Mouse (Mus musculus) lung, postnatal 0 days (tissue): Measurements from ENCODE around the gene Grin2a.

Source experiments
- CTCF ChIP-seq: IDR thresholded peaks from 2 replicates; pipeline ENCODE4 v1.5.1; 2016; ENCODE audit warnings: antibody characterized with exemption, mild to moderate bottlenecking
- EP300 ChIP-seq: IDR thresholded peaks from 2 replicates; pipeline ENCODE4 v1.6.1; 2016; ENCODE audit warnings: antibody characterized with exemption, mild to moderate bottlenecking, control low read depth

DNA sequence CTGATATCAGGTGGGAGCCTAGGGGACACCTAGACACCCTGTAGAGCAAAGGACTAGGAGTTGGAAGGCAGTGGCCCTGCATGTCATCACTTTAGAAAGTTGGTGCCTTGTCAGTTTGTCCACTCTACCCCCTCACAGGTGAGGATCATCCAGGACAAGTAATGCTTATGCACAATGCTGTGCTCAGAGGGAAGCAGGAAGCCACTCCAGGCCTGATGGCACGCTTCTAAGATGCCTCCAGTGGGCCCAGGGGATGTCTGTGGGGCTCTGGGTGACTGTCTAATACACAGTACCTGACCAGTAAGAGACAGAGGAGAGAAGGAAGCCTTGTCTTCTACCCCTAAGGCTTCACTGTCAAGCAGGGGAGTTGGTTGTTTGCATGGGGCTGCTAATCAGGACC lies 7.6 kb upstream of the Grin2a start:
- TF ChIP-seq CTCF, result no peak
- no peak for TF ChIP-seq EP300
